Mouse (Mus musculus) thymus, adult 2 months (tissue): ENCODE results near the gene Ssh3.

Experiments
- CTCF ChIP-seq: fragments of 200-500 bp; IDR thresholded peaks from 2 replicates; pipeline ENCODE4 v1.5.1; 2012; ENCODE audit warnings: mild to moderate bottlenecking, control low read depth, low read length, moderate library complexity, borderline replicate concordance; ENCODE audit not compliant: control insufficient read depth, poor library complexity, insufficient read depth; ENCODE audit errors: extremely low read depth
- POLR2A ChIP-seq: fragments of 200-500 bp; IDR thresholded peaks from 2 replicates; pipeline ENCODE4 v1.6.1; 2012; ENCODE audit warnings: mild to moderate bottlenecking, low read length, control low read depth, moderate library complexity; ENCODE audit not compliant: control insufficient read depth, poor library complexity, insufficient read depth; ENCODE audit errors: extremely low read depth

DNA sequence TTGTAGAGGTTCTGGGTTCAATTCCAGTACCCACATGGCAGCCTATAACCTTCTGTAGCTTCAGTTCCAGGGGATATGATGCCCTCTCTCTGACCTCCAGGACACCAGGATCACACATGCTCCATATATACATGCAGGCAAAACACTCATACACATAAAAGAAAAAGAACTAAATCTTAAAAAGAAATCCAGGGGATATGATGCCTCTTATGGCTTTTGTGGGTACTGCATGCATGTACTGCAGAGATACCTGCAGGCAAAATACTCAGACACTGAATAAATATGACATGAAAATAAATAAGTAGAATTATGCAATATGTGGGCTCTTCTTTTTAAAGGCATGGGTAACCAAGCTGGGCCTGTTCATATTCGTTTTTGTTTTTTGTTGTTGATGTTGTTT, 22.0 kb downstream of the Ssh3 start:
- TF ChIP-seq POLR2A (no peak), CTCF (no peak)
